Mouse (Mus musculus): Measurements from ENCODE around the gene Foxr2. TPM values are rescaled to one million over a fixed set of nuclear protein-coding genes. Genes with fewer than 3 reads are reported as not detected.

The Foxr2 gene
- not detected in 4 replicates for total RNA-seq (2023)

DNA sequence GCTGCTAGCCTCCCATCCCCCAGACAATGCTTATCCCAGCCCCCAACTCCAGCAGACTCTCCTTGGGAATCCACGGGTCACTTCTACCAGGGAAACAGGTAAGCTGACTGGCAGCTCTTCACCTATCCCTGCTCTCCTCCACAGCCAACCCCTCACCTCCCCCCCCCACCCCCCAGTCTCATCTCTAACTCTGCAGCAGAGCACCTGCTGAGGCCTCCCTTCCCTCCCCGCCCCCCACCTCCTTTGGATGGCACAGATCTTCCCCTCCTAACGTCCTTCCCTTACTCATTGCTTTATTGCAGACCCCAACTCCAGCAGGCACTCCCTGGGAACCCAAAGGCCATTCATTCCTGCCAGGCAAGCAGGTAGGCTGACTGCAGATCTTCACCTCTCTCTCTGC, at the start of gene Foxr2:
Gene Foxr2 (plus strand): TSS at position 301 of the 400 bp plus-strand sequence.

GRCm38 (mm10) chrX:153139734-153140515, 21.3 kb downstream of the Foxr2 start, which contains the start of gene Rragb:
Gene Rragb, plus strand, starts transcription at chrX:153139981.

Other genes starting within 250 kb of the Foxr2 start
- gene Usp51, start 112.3 kb upstream of the Foxr2 start, total RNA-seq (2023): 0.26 TPM in 1 of 4 replicates, not detected in the others
- gene Mageh1, start 81.2 kb upstream of the Foxr2 start, total RNA-seq (2023): 0.43 to 0.69 TPM in 2 of 4 replicates, not detected in the others
- 6.8 to 9.4 TPM (median 7.8 TPM) in 4 replicates for gene Rragb, start 21.2 kb downstream of the Foxr2 start, total RNA-seq (2023)
- 2.1 to 5.3 TPM (median 4.5 TPM) in 4 replicates for gene Klf8, start 118.7 kb downstream of the Foxr2 start, total RNA-seq (2023)